Comparison of ENCODE assay signal across 13 mouse cellular contexts in genomic region chr4:150593473-150594217, GRCm38 (mm10). TPM values are rescaled to one million over a fixed set of nuclear protein-coding genes. Genes with fewer than 3 reads are reported as not detected.
A peak's percentile ranks its signal among the peaks of the same experiment; 100 is the strongest.
DNase-seq lines count a peak whose midpoint lies in the region; ATAC-seq and TF ChIP-seq lines count a peak whose summit lies in the region.
"Had no signal": no experiment of that assay in that cellular context is flagged by ENCODE, and none has a peak within 500 bp of the region (broad histone marks: within the 10 kb centered on the region; RNA-seq: fewer than 3 reads in every experiment).

No protein-coding gene starts in this region.

- H3K4me1 ChIP-seq in kidney, postnatal 0 days (replicated peaks; ENCODE audit: insufficient read depth, low read length) = peaks cover 60% of the 10 kb centered on the region
- H3K4me1 ChIP-seq in forebrain, postnatal 0 days (ENCODE audit: insufficient read depth) = no peaks in the 10 kb centered on the region

- no peak for DNase-seq in kidney, postnatal 0 days (ENCODE audit: low spot score)
- no peak for DNase-seq in kidney, postnatal 10 days
- DNase-seq in forebrain, postnatal 0 days = no peak
- no peak for DNase-seq in thymus, postnatal 25 days
- no peak for DNase-seq in cerebellum, adult 11-12 months
- DNase-seq: embryo, embryonic 11 days; gastrocnemius, postnatal 10 days; heart, postnatal 10 days; kidney, adult 9 months; thymus, postnatal 36 days had no signal

- WGBS in kidney, postnatal 0 days = 49% methylated on average over 4 of the region's 4 CpGs
- WGBS in forebrain, postnatal 0 days = 77% methylated on average over 4 of the region's 4 CpGs

- H3K4me3 ChIP-seq in kidney, postnatal 0 days (replicated peaks; ENCODE audit: low read depth, low read length) = no peak overlapping the region
- no peak overlapping the region for H3K4me3 ChIP-seq in forebrain, postnatal 0 days (ENCODE audit: low read depth, low read length)

- no peaks in the 10 kb centered on the region for H3K9me3 ChIP-seq in kidney, postnatal 0 days (replicated peaks; ENCODE audit: low read length)
- H3K9me3 ChIP-seq in forebrain, postnatal 0 days (ENCODE audit: low read length) = no peaks in the 10 kb centered on the region

- no peak overlapping the region for H3K9ac ChIP-seq in kidney, postnatal 0 days (ENCODE audit: low read depth, low read length)
- no peak overlapping the region for H3K9ac ChIP-seq in forebrain, postnatal 0 days

- H3K36me3 ChIP-seq in kidney, postnatal 0 days (ENCODE audit: insufficient read depth, low read length) = no peaks in the 10 kb centered on the region
- no peaks in the 10 kb centered on the region for H3K36me3 ChIP-seq in forebrain, postnatal 0 days (ENCODE audit: insufficient read depth)

- H3K27me3 ChIP-seq in kidney, postnatal 0 days (ENCODE audit: insufficient read depth, low read length) = no peaks in the 10 kb centered on the region
- no peaks in the 10 kb centered on the region for H3K27me3 ChIP-seq in forebrain, postnatal 0 days (ENCODE audit: insufficient read depth, low read length)

- TF ChIP-seq CTCF in kidney, postnatal 0 days (IDR thresholded peaks at IDR 0.05; ENCODE audit: low read depth) = no peak
- TF ChIP-seq CTCF in forebrain, postnatal 0 days (IDR thresholded peaks at IDR 0.05; ENCODE audit: low read depth) = no peak

- no peak overlapping the region for H3K4me2 ChIP-seq in kidney, postnatal 0 days (ENCODE audit: low read length)
- no peak overlapping the region for H3K4me2 ChIP-seq in forebrain, postnatal 0 days (ENCODE audit: low read depth)

- no peak for ATAC-seq in kidney, postnatal 0 days (replicated peaks; ENCODE audit: low FRiP score, low read depth)
- ATAC-seq in CD4-positive, CD25-positive, alpha-beta regulatory T cell, adult 4 months = peak; percentile 79
- peak; percentile 77 for ATAC-seq in inflammation-experienced regulatory T-cells, adult 6 months
- peak; percentile 51 for ATAC-seq in megakaryocyte progenitor cell, adult 5-6 weeks (replicated peaks; ENCODE audit: poor library complexity)
- no peak for ATAC-seq in forebrain, postnatal 0 days

- 0 out of 2 replicates have a peak overlapping the region, but pooled peaks have one; percentile 25 for H3K27ac ChIP-seq in kidney, postnatal 0 days
- no peak overlapping the region for H3K27ac ChIP-seq in forebrain, postnatal 0 days (ENCODE audit: low read depth, low read length)

RNA-seq across cellular contexts. Expression of gene Slc45a1, which starts 58.3 kb away (rescaled TPM):
- 0.04 TPM in 2 replicates for polyA plus RNA-seq in kidney, postnatal 0 days (2015; fragmentation: Nextera tagmentation; extraction: Ambion mirVana)
- polyA plus RNA-seq in CD4-positive, CD25-positive, alpha-beta regulatory T cell, adult 4 months (2017; shearing (Covaris generic)) = not detected
- under 1 TPM in 1 of 3 experiments, not detected in 2; 0.15 TPM for polyA plus RNA-seq in inflammation-experienced regulatory T-cells, adult 6 months (2017; shearing (Covaris generic))
- total RNA-seq in megakaryocyte progenitor cell, adult 5-6 weeks (2015) = not detected in 2 replicates
- not detected in 2 replicates for total RNA-seq in megakaryocyte progenitor cell, adult 5-6 weeks (2017)
- 30.5 and 37.2 TPM in 2 replicates for total RNA-seq in forebrain, postnatal 0 days (2014; rRNA removed)
- polyA plus RNA-seq in forebrain, postnatal 0 days (2015; fragmentation: Nextera tagmentation; extraction: Ambion mirVana) = 38.9 and 43.9 TPM in 2 replicates
- total RNA-seq: gastrocnemius, postnatal 10 days; heart, postnatal 10 days had no signal

Comparison
In these comparisons a context has a peak if more than half of its experiments do, and no peak if none do; other contexts are left out.
1. ATAC-seq: peak in CD4-positive, CD25-positive, alpha-beta regulatory T cell, adult 4 months (single experiment), inflammation-experienced regulatory T-cells, adult 6 months (single experiment) and megakaryocyte progenitor cell, adult 5-6 weeks (single experiment); none in kidney, postnatal 0 days (single experiment) and forebrain, postnatal 0 days (single experiment).
2. RNA of gene Slc45a1, which starts 58.3 kb away (polyA plus RNA-seq): 38.9 to 43.9 TPM in forebrain, postnatal 0 days; 0.04 TPM in kidney, postnatal 0 days, not detected in CD4-positive, CD25-positive, alpha-beta regulatory T cell, adult 4 months and 0.15 TPM in inflammation-experienced regulatory T-cells, adult 6 months; every median in the first group is over 10 times any median in the second.